Mouse (Mus musculus): ENCODE data around the gene Htra1. TPM values are rescaled to one million over a fixed set of nuclear protein-coding genes. Genes with fewer than 3 reads are reported as not detected.

The Htra1 gene
- 68.5 TPM for polyA plus RNA-seq (2015; fragmentation: Illumina TruSeq; extraction: RNeasy Lipid Tissue Mini Kit (QIAGEN cat#74804); ENCODE audit: insufficient read depth, low replicate concordance)

DNA sequence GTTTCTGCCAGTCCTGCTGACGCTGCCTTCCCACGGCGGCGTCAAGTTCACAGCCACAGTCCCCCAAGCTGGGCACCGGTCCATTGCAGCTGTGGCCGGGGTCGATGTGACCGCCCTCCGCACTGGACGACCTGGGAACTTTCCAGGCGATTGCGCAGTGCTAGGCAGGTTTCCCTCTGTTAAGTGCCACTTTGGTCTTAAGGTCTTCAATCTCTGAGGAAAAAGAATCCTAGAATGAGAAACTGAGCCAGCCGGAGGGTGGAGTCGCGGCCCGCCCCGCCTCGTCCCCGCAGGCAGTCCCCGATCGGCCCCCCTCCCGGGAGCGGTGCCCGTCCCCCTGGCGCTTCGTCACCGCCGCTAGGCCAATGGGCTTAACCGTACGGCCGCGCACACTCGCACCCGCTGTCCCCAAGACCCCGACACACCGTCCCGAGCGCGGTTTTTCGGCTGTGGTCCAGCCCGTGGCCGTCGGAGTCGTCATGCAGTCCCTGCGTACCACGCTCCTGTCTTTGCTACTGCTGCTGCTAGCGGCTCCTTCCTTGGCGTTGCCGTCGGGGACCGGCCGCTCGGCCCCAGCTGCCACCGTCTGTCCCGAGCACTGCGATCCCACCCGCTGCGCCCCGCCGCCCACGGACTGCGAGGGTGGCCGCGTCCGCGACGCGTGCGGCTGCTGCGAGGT lies at the start of gene Htra1:
Htra1 (plus strand) TSS at position 319 of the 679 bp plus-strand sequence.

GRCm38 (mm10) chr7:131031755-131032154 lies 95.8 kb downstream of the Htra1 start, which contains the start of gene Dmbt1:
TSS of gene Dmbt1 (plus strand) at chr7:131032053.

Other genes with a start within 250 kb of the Htra1 start
- 0.23 TPM for gene Btbd16, start 162.0 kb upstream of the Htra1 start, polyA plus RNA-seq (2015; fragmentation: Illumina TruSeq; extraction: RNeasy Lipid Tissue Mini Kit (QIAGEN cat#74804); ENCODE audit: insufficient read depth, low replicate concordance)
- 105 TPM for gene Plekha1, start 70.4 kb upstream of the Htra1 start, polyA plus RNA-seq (2015; fragmentation: Illumina TruSeq; extraction: RNeasy Lipid Tissue Mini Kit (QIAGEN cat#74804); ENCODE audit: insufficient read depth, low replicate concordance)
- gene Dmbt1, start 95.9 kb downstream of the Htra1 start, polyA plus RNA-seq (2015; fragmentation: Illumina TruSeq; extraction: RNeasy Lipid Tissue Mini Kit (QIAGEN cat#74804); ENCODE audit: insufficient read depth, low replicate concordance) = 1.0 TPM
- gene 4933402N03Rik, start 210.2 kb downstream of the Htra1 start, polyA plus RNA-seq (2015; fragmentation: Illumina TruSeq; extraction: RNeasy Lipid Tissue Mini Kit (QIAGEN cat#74804); ENCODE audit: insufficient read depth, low replicate concordance) = not detected
- not detected for gene 5430419D17Rik, start 238.3 kb downstream of the Htra1 start, polyA plus RNA-seq (2015; fragmentation: Illumina TruSeq; extraction: RNeasy Lipid Tissue Mini Kit (QIAGEN cat#74804); ENCODE audit: insufficient read depth, low replicate concordance)